Mouse (Mus musculus): Measurements from ENCODE around the gene Ly75. TPM values are rescaled to one million over a fixed set of nuclear protein-coding genes. Genes with fewer than 3 reads are reported as not detected.

Gene Ly75
- polyA plus RNA-seq, 1 experiment: not detected

GRCm38 (mm10) chr2:60252782-60253181, 130.3 kb downstream of the Ly75 start:
- 86% methylated on average over 4 of the region's 4 CpGs for WGBS
- Histone ChIP-seq H3K4me3 (ENCODE audit: insufficient read depth, low read depth, low read length) (no peak overlapping the region), H3K27ac (ENCODE audit: insufficient read depth, low read depth, low read length) (no peak overlapping the region), H3K4me1 (ENCODE audit: control insufficient read depth, insufficient read depth, low read length) (no peaks in the 10 kb centered on the region)
- TF ChIP-seq CTCF (IDR thresholded peaks at IDR 0.05; ENCODE audit: insufficient read depth, low read depth, low read length) (no peak), POLR2A (IDR thresholded peaks at IDR 0.05; ENCODE audit: insufficient read depth, low read depth, low read length) (no peak)

Other genes starting within 250 kb of the Ly75 start
- gene Baz2b, start 173.5 kb downstream of the Ly75 start, polyA plus RNA-seq (2012; ENCODE audit: insufficient read depth, insufficient read length, low replicate concordance, missing spikeins): 276 TPM in 1 of 2 replicates, not detected in the other
- not detected in 2 replicates for gene March7, start 173.4 kb downstream of the Ly75 start, polyA plus RNA-seq (2012; ENCODE audit: insufficient read depth, insufficient read length, low replicate concordance, missing spikeins)
- gene Cd302, start 98.8 kb downstream of the Ly75 start, polyA plus RNA-seq (2012; ENCODE audit: insufficient read depth, insufficient read length, low replicate concordance, missing spikeins): not detected in 2 replicates
- gene Pla2r1, start 170.0 kb upstream of the Ly75 start, polyA plus RNA-seq (2012; ENCODE audit: insufficient read depth, insufficient read length, low replicate concordance, missing spikeins): not detected in 2 replicates

Measured in olfactory bulb, adult 2 months (tissue).